Mouse (Mus musculus) central nervous system, embryonic 11.5 days (tissue): ENCODE results near the gene Nop16. TPM values are rescaled to one million over a fixed set of nuclear protein-coding genes. Genes with fewer than 3 reads are reported as not detected.

Source experiments
- polyA plus RNA-seq: library from polyadenylated mRNA; depleted of rRNA; stranded (reverse); fragments of >200 nt; gene quantifications from 2 replicates; pipeline ENCODE4 v1.2.3, GENCODE M21; 2012; rRNA removed

Nop16 gene
- polyA plus RNA-seq = 54.7 and 57.8 TPM in 2 replicates

DNA sequence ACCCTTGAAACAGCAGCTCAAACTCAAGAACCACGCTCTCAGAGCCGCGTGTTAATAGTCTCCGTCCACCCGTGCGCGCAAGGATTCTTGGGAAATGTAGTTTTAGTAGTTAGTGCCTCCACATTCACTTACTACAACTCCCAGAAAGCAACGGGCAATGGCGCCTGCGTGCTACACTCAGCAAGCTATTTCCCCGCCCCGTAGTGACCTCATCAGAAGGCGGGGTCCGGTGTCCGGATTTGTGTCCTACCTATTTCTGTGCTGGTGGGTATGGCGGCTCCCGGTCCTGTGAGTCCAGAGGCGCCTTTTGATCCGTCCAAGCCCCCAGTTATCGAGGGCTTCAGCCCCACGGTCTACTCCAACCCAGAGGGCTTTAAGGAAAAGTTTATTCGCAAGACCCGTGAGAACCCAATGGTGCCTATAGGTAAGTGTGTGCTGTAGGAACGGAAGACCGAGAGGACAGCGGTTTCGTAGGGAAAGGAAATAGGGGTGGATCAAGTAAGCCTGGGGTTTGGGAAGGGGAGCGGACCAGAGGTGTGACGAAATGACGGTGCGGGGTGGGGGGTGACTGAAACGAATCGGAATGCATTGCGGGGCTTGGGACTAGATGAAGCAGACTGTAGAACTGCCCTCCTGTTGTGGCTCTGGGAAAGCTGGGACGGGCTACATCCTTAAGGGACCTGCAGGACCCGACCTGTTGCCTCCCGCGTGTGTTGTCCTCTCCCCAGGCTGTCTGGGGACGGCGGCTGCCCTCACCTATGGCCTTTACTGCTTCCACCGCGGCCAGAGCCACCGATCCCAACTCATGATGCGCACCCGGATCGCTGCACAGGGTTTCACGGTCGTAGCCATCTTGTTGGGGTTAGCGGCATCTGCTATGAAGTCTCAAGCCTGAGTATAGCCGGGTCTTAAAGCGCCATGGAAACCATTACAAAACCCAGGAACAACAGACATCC, at the start of gene Nop16, which contains the start of gene Higd2a:
TSS of gene Nop16 (minus strand) at position 95 of the 956 bp plus-strand sequence.
TSS of gene Higd2a (plus strand) at position 212 of the 956 bp plus-strand sequence.

DNA sequence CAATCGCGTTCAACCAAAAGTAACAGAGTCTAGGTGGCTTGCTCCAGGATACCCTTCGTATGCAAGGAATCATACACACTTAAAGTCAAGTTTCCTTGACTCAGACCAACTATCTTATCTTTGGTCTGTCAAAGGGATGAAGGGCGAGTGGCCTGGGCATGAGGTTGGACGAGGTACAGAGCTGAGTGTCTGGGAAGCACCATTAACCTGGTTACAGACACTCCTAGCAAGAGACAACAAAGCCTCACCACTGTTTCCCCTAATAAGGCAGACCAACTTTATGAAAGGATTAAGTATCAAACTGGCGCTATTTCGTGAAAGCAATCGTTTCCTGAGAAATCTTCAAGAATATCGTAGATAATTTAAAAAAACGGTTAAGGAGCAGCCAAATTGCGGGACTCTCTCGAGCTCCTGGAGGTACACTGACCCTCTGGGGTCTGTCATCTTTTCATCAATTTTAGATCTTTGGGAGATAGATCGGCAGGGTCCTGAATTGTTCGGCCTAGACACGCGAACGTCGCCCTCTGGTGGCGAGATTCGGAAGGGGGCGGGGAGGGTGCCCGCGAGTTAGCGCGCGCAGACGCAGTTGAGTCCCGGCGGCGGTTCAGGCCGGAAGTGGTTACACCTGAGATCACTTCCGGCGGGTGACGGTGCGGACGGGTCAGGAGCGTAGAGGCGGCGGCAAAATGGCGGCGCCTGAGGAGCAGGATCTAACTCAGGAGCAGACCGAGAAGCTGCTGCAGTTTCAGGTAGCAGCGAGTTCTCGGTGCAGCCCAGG, 31.5 kb upstream of the Nop16 start, which contains the start of gene Faf2:
TSS of gene Faf2 (plus strand) at position 630 of the 778 bp plus-strand sequence.

DNA sequence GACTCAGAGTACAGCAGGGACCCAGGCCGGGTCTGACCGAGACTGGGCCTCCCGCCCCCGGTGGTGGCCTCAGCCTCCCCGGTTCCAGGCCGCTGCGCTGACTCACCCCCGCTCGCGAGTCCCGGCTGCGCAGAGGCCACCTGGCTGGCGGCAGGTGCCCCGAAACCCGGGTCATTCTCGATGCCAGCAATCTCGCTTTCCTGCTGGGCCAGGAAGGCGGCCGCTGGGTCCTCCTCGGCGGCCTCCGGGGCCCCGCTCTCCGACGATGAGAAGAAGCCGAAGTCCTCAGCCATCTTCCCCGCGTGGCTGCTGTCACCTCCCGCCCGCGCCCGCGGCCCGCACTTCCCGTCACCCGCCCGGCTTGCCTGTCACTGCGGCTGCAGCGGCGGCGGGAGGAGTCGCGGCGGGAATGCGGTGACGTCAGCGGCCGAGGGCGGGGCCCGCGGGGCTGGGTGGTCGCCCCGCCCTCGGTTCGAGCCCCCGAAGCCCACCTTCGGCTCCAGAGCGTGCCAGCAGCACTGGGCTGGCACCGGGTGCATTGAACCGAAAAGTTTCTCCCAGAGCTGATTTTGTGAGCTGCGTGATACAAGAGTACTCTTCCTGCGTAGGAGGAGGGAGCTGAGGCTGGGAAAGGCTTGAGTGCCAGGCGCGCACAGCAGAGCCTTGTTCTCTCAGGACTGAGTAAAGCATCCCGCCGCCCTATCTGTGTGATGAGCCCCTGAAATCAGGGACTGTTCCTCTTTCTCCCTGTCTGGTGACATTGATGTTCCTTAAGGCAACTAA, 21.3 kb upstream of the Nop16 start, which contains the start of gene Cltb:
TSS of gene Cltb (minus strand) at position 373 of the 783 bp plus-strand sequence.

DNA sequence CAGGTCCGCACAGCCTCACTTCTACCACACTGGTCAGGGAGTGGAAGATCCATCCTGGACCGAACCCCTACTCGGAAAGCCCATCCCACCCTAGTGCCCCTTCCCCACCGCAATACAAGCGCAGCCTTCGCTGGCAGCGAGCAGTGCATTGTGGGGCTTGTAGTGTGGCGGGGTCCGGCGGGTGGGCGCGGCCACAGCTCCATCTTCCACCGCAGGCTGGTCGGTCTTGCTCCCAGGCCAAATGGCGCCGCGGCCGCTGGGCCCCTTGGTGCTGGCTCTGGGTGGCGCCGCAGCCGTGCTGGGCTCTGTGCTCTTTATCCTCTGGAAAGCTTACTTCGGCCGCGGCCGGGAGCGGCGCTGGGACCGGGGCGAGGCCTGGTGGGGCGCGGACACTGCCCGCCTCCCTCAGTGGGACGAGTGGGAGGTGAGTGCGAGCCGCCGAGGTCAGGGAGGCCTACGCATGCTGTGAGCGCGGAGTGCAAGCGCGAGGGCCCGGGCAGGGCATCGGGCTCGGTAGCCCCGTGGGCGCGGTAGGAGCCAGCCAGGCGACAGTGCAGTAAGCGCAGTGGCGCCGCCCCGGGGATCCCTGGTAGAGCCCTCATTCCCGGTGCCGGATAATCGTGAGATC, 14.9 kb downstream of the Nop16 start, which contains the start of gene Arl10:
TSS of gene Arl10 (plus strand) at position 162 of the 628 bp plus-strand sequence.

DNA sequence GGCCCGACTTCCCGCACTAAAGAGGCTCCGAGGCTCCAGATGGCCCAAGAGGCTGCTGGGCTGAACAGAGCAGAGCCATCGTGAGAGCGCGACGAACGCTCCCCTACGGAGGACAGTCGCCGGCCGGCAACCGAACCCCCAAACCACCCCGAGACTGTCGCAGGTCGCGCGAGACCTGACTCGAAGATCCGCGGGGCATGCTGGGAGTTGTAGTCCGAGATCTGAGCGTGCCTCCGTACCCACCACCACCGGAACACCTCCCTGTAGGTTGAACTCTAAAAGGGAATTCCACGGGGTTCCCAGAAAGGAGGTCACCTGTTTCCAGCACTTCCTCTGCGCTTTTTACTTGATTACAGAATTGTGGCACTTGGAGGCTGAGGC, 24.7 kb downstream of the Nop16 start, which contains the start of gene 4833439L19Rik:
TSS of gene 4833439L19Rik (minus strand) at position 235 of the 381 bp plus-strand sequence.

Other genes with a start within 250 kb of the Nop16 start
- gene Cplx2, start 218.7 kb downstream of the Nop16 start, polyA plus RNA-seq = 26.4 and 34.4 TPM in 2 replicates
- gene Thoc3, start 121.2 kb downstream of the Nop16 start, polyA plus RNA-seq = 60.4 and 87.4 TPM in 2 replicates
- gene Simc1, start 86.3 kb downstream of the Nop16 start, polyA plus RNA-seq = 15.9 and 25.4 TPM in 2 replicates
- gene 4833439L19Rik, start 24.7 kb downstream of the Nop16 start, polyA plus RNA-seq = 96.1 and 123 TPM in 2 replicates
- gene Arl10, start 15.1 kb downstream of the Nop16 start, polyA plus RNA-seq = 36.7 and 66.8 TPM in 2 replicates
- gene Higd2a, start 117 bp upstream of the Nop16 start, polyA plus RNA-seq = 56.6 and 82.0 TPM in 2 replicates
- gene Cltb, start 21.3 kb upstream of the Nop16 start, polyA plus RNA-seq = 16.9 and 33.2 TPM in 2 replicates
- gene Faf2, start 31.7 kb upstream of the Nop16 start, polyA plus RNA-seq = 57.7 and 76.1 TPM in 2 replicates
- 105 and 157 TPM in 2 replicates for gene Rnf44, start 103.8 kb upstream of the Nop16 start, polyA plus RNA-seq
- 0.26 and 0.36 TPM in 2 replicates for gene Cdhr2, start 111.4 kb upstream of the Nop16 start, polyA plus RNA-seq
- gene Gprin1, start 159.8 kb upstream of the Nop16 start, polyA plus RNA-seq = 16.2 and 27.4 TPM in 2 replicates
- gene Sncb, start 176.5 kb upstream of the Nop16 start, polyA plus RNA-seq = 2.1 TPM in 2 replicates
- not detected in 2 replicates for gene Eif4e1b, start 193.9 kb upstream of the Nop16 start, polyA plus RNA-seq
- 8.4 and 10.4 TPM in 2 replicates for gene Tspan17, start 199.3 kb upstream of the Nop16 start, polyA plus RNA-seq